In genomic region chr4:135823298-135823697, GRCm38 (mm10) we compare ENCODE assay signal across 9 mouse cellular contexts. TPM values are rescaled to one million over a fixed set of nuclear protein-coding genes. Genes with fewer than 3 reads are reported as not detected.
DNase-seq lines count a peak whose midpoint lies in the region; ATAC-seq and TF ChIP-seq lines count a peak whose summit lies in the region.
"Had no signal": no experiment of that assay in that cellular context is flagged by ENCODE, and none has a peak within 500 bp of the region (broad histone marks: within the 10 kb centered on the region; RNA-seq: fewer than 3 reads in every experiment).

No protein-coding gene starts in this region.

- H3K36me3 ChIP-seq in ES-Bruce4 (ENCODE audit: control insufficient read depth, insufficient read depth, low read length, poor library complexity, severe bottlenecking): no peaks in the 10 kb centered on the region
- no peaks in the 10 kb centered on the region for H3K36me3 ChIP-seq in neural tube, embryonic 15.5 days
- H3K36me3 ChIP-seq in hindbrain, embryonic 16.5 days (ENCODE audit: control insufficient read depth, insufficient read depth, low read length): no peaks in the 10 kb centered on the region
- H3K36me3 ChIP-seq: limb, embryonic 13.5 days had no signal

- H3K27ac ChIP-seq in ES-Bruce4 (ENCODE audit: insufficient read depth, low read length): no peak overlapping the region
- no peak overlapping the region for H3K27ac ChIP-seq in neural tube, embryonic 15.5 days (replicated peaks)
- no peak overlapping the region for H3K27ac ChIP-seq in hindbrain, embryonic 16.5 days (ENCODE audit: low read depth, low read length)
- H3K27ac ChIP-seq: limb, embryonic 13.5 days had no signal

- no peak for ATAC-seq in neural tube, embryonic 15.5 days (ENCODE audit: low FRiP score)
- ATAC-seq in hindbrain, embryonic 16.5 days: no peak

- no peak overlapping the region for H3K4me3 ChIP-seq in ES-Bruce4 (ENCODE audit: low read depth, low read length)
- no peak overlapping the region for H3K4me3 ChIP-seq in neural tube, embryonic 15.5 days (replicated peaks)
- no peak overlapping the region for H3K4me3 ChIP-seq in hindbrain, embryonic 16.5 days (ENCODE audit: low read length)
- H3K4me3 ChIP-seq: erythroblast, embryonic 14.5 days; limb, embryonic 13.5 days had no signal

- no peak for TF ChIP-seq POLR2A in ES-Bruce4 (IDR thresholded peaks at IDR 0.05; ENCODE audit: insufficient read depth, low read length)

- peak; percentile 57 for TF ChIP-seq CTCF in ES-Bruce4 (IDR thresholded peaks at IDR 0.05; ENCODE audit: low read depth, low read length)

- no peak for TF ChIP-seq EP300 in ES-Bruce4 (IDR thresholded peaks at IDR 0.05; ENCODE audit: insufficient read depth, low read depth, low read length)

- no peaks in the 10 kb centered on the region for H3K9me3 ChIP-seq in ES-Bruce4 (replicated peaks; ENCODE audit: control insufficient read depth, insufficient read depth, low read length, poor library complexity, severe bottlenecking)
- no peaks in the 10 kb centered on the region for H3K9me3 ChIP-seq in neural tube, embryonic 15.5 days (replicated peaks)
- H3K9me3 ChIP-seq in hindbrain, embryonic 16.5 days (ENCODE audit: control insufficient read depth, low read length): no peaks in the 10 kb centered on the region

- 72% methylated on average over 2 of the region's 2 CpGs for WGBS in neural tube, embryonic 15.5 days
- 56% methylated on average over 2 of the region's 2 CpGs for WGBS in hindbrain, embryonic 16.5 days

- H3K9ac ChIP-seq in ES-Bruce4 (ENCODE audit: low read depth, poor library complexity, severe bottlenecking): no peak overlapping the region
- no peak overlapping the region for H3K9ac ChIP-seq in neural tube, embryonic 15.5 days (replicated peaks)
- H3K9ac ChIP-seq in hindbrain, embryonic 16.5 days (ENCODE audit: low read depth, low read length): no peak overlapping the region
- H3K9ac ChIP-seq: limb, embryonic 13.5 days had no signal

- no peaks in the 10 kb centered on the region for H3K4me1 ChIP-seq in ES-Bruce4 (ENCODE audit: control insufficient read depth, insufficient read depth, low read length)
- H3K4me1 ChIP-seq in neural tube, embryonic 15.5 days: peaks cover 4% of the 10 kb centered on the region
- H3K4me1 ChIP-seq in hindbrain, embryonic 16.5 days (ENCODE audit: control insufficient read depth, insufficient read depth, low read depth, low read length): peaks cover 1% of the 10 kb centered on the region; the same call in 1 of the 2 replicates

- no peak overlapping the region for H3K4me2 ChIP-seq in neural tube, embryonic 15.5 days
- no peak overlapping the region for H3K4me2 ChIP-seq in hindbrain, embryonic 16.5 days (ENCODE audit: low read length)
- H3K4me2 ChIP-seq: limb, embryonic 13.5 days had no signal

- peak; percentile 42 for DNase-seq in kidney, postnatal 14 days
- no peak for DNase-seq in kidney, adult 8-10 months
- peak; percentile 41 for DNase-seq in T-cell, adult 2 months (ENCODE audit: low spot score)
- peak; percentile 29 for DNase-seq in mesoderm, embryonic 11.5 days (ENCODE audit: low read depth, low spot score)

- no peaks in the 10 kb centered on the region for H3K27me3 ChIP-seq in ES-Bruce4 (ENCODE audit: control insufficient read depth, insufficient read depth, low read length, poor library complexity, severe bottlenecking)
- no peaks in the 10 kb centered on the region for H3K27me3 ChIP-seq in neural tube, embryonic 15.5 days (replicated peaks)
- no peaks in the 10 kb centered on the region for H3K27me3 ChIP-seq in hindbrain, embryonic 16.5 days (replicated peaks; ENCODE audit: control insufficient read depth, insufficient read depth, low read length)
- H3K27me3 ChIP-seq: limb, embryonic 13.5 days had no signal

RNA-seq across cellular contexts. Expression of gene Srsf10, which starts 32.2 kb away (rescaled TPM):
- polyA plus RNA-seq in ES-Bruce4 (2011; ENCODE audit: insufficient read depth, insufficient read length, low read depth, missing spikeins): 293 and 302 TPM in 2 replicates
- polyA plus RNA-seq in neural tube, embryonic 15.5 days (2015; fragmentation: Nextera tagmentation; extraction: Ambion mirVana): 157 and 178 TPM in 2 replicates
- polyA plus RNA-seq in hindbrain, embryonic 16.5 days (2015; fragmentation: Nextera tagmentation; extraction: Ambion mirVana): 144 and 166 TPM in 2 replicates

RNA-seq across cellular contexts. Expression of gene Pnrc2, which starts 50.4 kb away (rescaled TPM):
- 77.4 and 84.4 TPM in 2 replicates for polyA plus RNA-seq in ES-Bruce4 (2011; ENCODE audit: insufficient read depth, insufficient read length, low read depth, missing spikeins)
- 82.1 and 114 TPM in 2 replicates for polyA plus RNA-seq in neural tube, embryonic 15.5 days (2015; fragmentation: Nextera tagmentation; extraction: Ambion mirVana)
- 98.2 and 103 TPM in 2 replicates for polyA plus RNA-seq in hindbrain, embryonic 16.5 days (2015; fragmentation: Nextera tagmentation; extraction: Ambion mirVana)

Comparison
In these comparisons a context has a peak if more than half of its experiments do, and no peak if none do; other contexts are left out.
1. DNase-seq: peak in kidney, postnatal 14 days (single experiment), T-cell, adult 2 months (single experiment) and mesoderm, embryonic 11.5 days (single experiment); none in kidney, adult 8-10 months (0 of 2).